Mouse (Mus musculus) midbrain, embryonic 13.5 days (tissue): ENCODE results near the gene Psmd4. TPM values are rescaled to one million over a fixed set of nuclear protein-coding genes. Genes with fewer than 3 reads are reported as not detected.
"Not testable (repeated sequence)": the region's sequence is repeated elsewhere in the genome, so short reads cannot be mapped to it uniquely, and the experiment has no call there.

Experiments used
- ATAC-seq: fragments of 200-750 bp; cut with Nextera tagmentation; 2 replicates; pipeline ENCODE4 v1.8.0; 2017; ENCODE audit warnings: mild to moderate bottlenecking, moderate TSS enrichment, moderate library complexity
- H3K27ac ChIP-seq: fragments of 300-500 bp; sonication (generic); 2 replicates; pipeline ENCODE4 v1.5.1; 2015; ENCODE audit warnings: inconsistent platforms, mild to moderate bottlenecking, moderate library complexity
- H3K27me3 ChIP-seq: fragments of 300-500 bp; sonication (generic); 2 replicates; pipeline ENCODE4 v1.6.1; 2015; ENCODE audit warnings: mild to moderate bottlenecking, inconsistent platforms
- H3K36me3 ChIP-seq: fragments of 300-500 bp; sonication (generic); 2 replicates; pipeline ENCODE4 v1.6.1; 2015; ENCODE audit warnings: mild to moderate bottlenecking, inconsistent platforms
- H3K4me1 ChIP-seq: fragments of 300-500 bp; sonication (generic); replicated peaks from 2 replicates; pipeline ENCODE4 v1.6.1; 2015; ENCODE audit warnings: inconsistent platforms
- H3K4me2 ChIP-seq: fragments of 300-500 bp; sonication (generic); replicated peaks from 2 replicates; pipeline ENCODE4 v1.6.1; 2015; ENCODE audit warnings: moderate library complexity, mild to moderate bottlenecking, inconsistent platforms
- H3K4me3 ChIP-seq: fragments of 300-500 bp; sonication (generic); replicated peaks from 2 replicates; pipeline ENCODE4 v1.5.1; 2015; ENCODE audit warnings: mild to moderate bottlenecking, inconsistent platforms
- H3K9ac ChIP-seq: fragments of 300-500 bp; sonication (generic); replicated peaks from 2 replicates; pipeline ENCODE4 v1.6.1; 2015; ENCODE audit warnings: mild to moderate bottlenecking, inconsistent platforms
- H3K9me3 ChIP-seq: fragments of 300-500 bp; sonication (generic); 2 replicates; pipeline ENCODE4 v1.6.1; 2016; ENCODE audit warnings: mild to moderate bottlenecking, inconsistent platforms
- WGBS: fragments of 180-500 bp; shearing (Covaris S2); methylation state at CpG from one replicate; pipeline ENCODE4 v1.1.7; 2015; 5-methylcytosine and 5-hydroxymethylcytosine counted together
- polyA plus RNA-seq: library from polyadenylated mRNA; unstranded; fragments of >200 nt; fragmentation: Nextera tagmentation; extraction: Ambion mirVana; gene quantifications from 2 replicates; pipeline ENCODE4 v1.2.1, GENCODE M21; 2015

Psmd4 gene
- polyA plus RNA-seq, 1 experiment from 2014 or later, result 295 TPM

- H3K36me3 ChIP-seq, result no peaks in the 10 kb centered on the region
- H3K27me3 ChIP-seq, result no peaks in the 10 kb centered on the region
- no peaks in the 10 kb centered on the region for H3K9me3 ChIP-seq
- 78% methylated on average over 3 of the region's 3 CpGs for WGBS
- H3K4me2 ChIP-seq, result no peak overlapping the region
- no peak overlapping the region for H3K27ac ChIP-seq
- no peak for ATAC-seq
- 0 out of 2 replicates have a peak overlapping the region, but pooled peaks have one; percentile 19 for H3K9ac ChIP-seq
- no peak overlapping the region for H3K4me3 ChIP-seq
- H3K4me1 ChIP-seq, result peaks cover under 1% of the 10 kb centered on the region
These were observed 5.5 kb upstream of the Psmd4 start for GRCm38 (mm10) chr3:95047914-95048313.

GRCm38 (mm10) chr3:95046462-95047057, 4.1 kb upstream of the Psmd4 start:
- Histone ChIP-seq H3K27ac (no peak overlapping the region), H3K9ac (no peak overlapping the region), H3K9me3 (no peaks in the 10 kb centered on the region), H3K27me3 (no peaks in the 10 kb centered on the region), H3K4me2 (no peak overlapping the region), H3K4me3 (no peak overlapping the region), H3K36me3 (no peaks in the 10 kb centered on the region), H3K4me1 (peaks cover 6% of the 10 kb centered on the region)
- no peak for ATAC-seq
- 93% methylated on average over 11 of the region's 11 CpGs for WGBS

GRCm38 (mm10) chr3:95043251-95043650, 837 bp upstream of the Psmd4 start:
- no peak for ATAC-seq
- H3K9ac ChIP-seq, result no peak overlapping the region
- no peak overlapping the region for H3K27ac ChIP-seq
- no peak overlapping the region for H3K4me2 ChIP-seq
- no peak overlapping the region for H3K4me3 ChIP-seq
- peaks cover 6% of the 10 kb centered on the region for H3K36me3 ChIP-seq
- WGBS, result 76% methylated on average over 6 of the region's 6 CpGs
- peaks cover 11% of the 10 kb centered on the region for H3K4me1 ChIP-seq
- H3K27me3 ChIP-seq, result no peaks in the 10 kb centered on the region
- no peaks in the 10 kb centered on the region for H3K9me3 ChIP-seq

- peaks cover 11% of the 10 kb centered on the region for H3K4me1 ChIP-seq
- H3K9me3 ChIP-seq, result no peaks in the 10 kb centered on the region
- H3K4me3 ChIP-seq, result peak overlapping the region; percentile 78
- peak; percentile 72 for ATAC-seq
- peaks cover 10% of the 10 kb centered on the region for H3K36me3 ChIP-seq
- 33% methylated on average over 7 of the region's 7 CpGs for WGBS
- peak overlapping the region; percentile 52 for H3K4me2 ChIP-seq
- H3K9ac ChIP-seq, result no peak overlapping the region
- H3K27me3 ChIP-seq, result no peaks in the 10 kb centered on the region
- peak overlapping the region; percentile 61 for H3K27ac ChIP-seq
These were observed 420 bp upstream of the Psmd4 start for GRCm38 (mm10) chr3:95042838-95043229.

GRCm38 (mm10) chr3:95041625-95042024, 789 bp downstream of the Psmd4 start:
- Histone ChIP-seq H3K9ac (peak overlapping the region; percentile 83), H3K4me3 (peak overlapping the region; percentile 78), H3K4me2 (peak overlapping the region; percentile 78), H3K27ac (no peak overlapping the region), H3K36me3 (peaks cover 18% of the 10 kb centered on the region), H3K9me3 (no peaks in the 10 kb centered on the region), H3K27me3 (no peaks in the 10 kb centered on the region), H3K4me1 (peaks cover 11% of the 10 kb centered on the region)
- ATAC-seq, result no peak
- 14% methylated on average over 3 of the region's 3 CpGs for WGBS

- Histone ChIP-seq H3K4me1 (peaks cover 6% of the 10 kb centered on the region), H3K9ac (no peak overlapping the region), H3K27ac (no peak overlapping the region), H3K4me2 (no peak overlapping the region), H3K4me3 (no peak overlapping the region), H3K36me3 (peaks cover 53% of the 10 kb centered on the region), H3K9me3 (no peaks in the 10 kb centered on the region), H3K27me3 (no peaks in the 10 kb centered on the region)
- 73% methylated on average over 3 of the region's 3 CpGs for WGBS
- no peak for ATAC-seq
These were observed 12.5 kb downstream of the Psmd4 start for GRCm38 (mm10) chr3:95029953-95030352.

GRCm38 (mm10) chr3:95029291-95029827, 13.1 kb downstream of the Psmd4 start:
- peaks cover 11% of the 10 kb centered on the region for H3K4me1 ChIP-seq
- WGBS, result 79% methylated on average over 3 of the region's 3 CpGs
- not testable (repeated sequence) for ATAC-seq

GRCm38 (mm10) chr3:95028603-95029002, 13.8 kb downstream of the Psmd4 start:
- WGBS, result 94% methylated on average over 3 of the region's 3 CpGs

More at GRCm38 (mm10) chr3:95029291-95029827, 13.1 kb downstream of the Psmd4 start:
- not testable (repeated sequence) for H3K9me3 ChIP-seq, H3K27ac ChIP-seq, H3K4me3 ChIP-seq, H3K9ac ChIP-seq, H3K27me3 ChIP-seq, H3K4me2 ChIP-seq
- peaks cover 47% of the 10 kb centered on the region for H3K36me3 ChIP-seq

GRCm38 (mm10) chr3:95027701-95028100, 14.7 kb downstream of the Psmd4 start:
- 66% methylated on average over 5 of the region's 5 CpGs for WGBS

More at GRCm38 (mm10) chr3:95028603-95029002, 13.8 kb downstream of the Psmd4 start:
- no peak overlapping the region for H3K4me2 ChIP-seq
- no peaks in the 10 kb centered on the region for H3K27me3 ChIP-seq
- ATAC-seq, result no peak
- H3K4me1 ChIP-seq, result peaks cover 12% of the 10 kb centered on the region
- no peaks in the 10 kb centered on the region for H3K9me3 ChIP-seq
- H3K9ac ChIP-seq, result no peak overlapping the region
- H3K36me3 ChIP-seq, result peaks cover 40% of the 10 kb centered on the region
- no peak overlapping the region for H3K4me3 ChIP-seq
- H3K27ac ChIP-seq, result no peak overlapping the region

GRCm38 (mm10) chr3:95027057-95027645, 15.3 kb downstream of the Psmd4 start:
- no peak overlapping the region for H3K9ac ChIP-seq
- H3K36me3 ChIP-seq, result peaks cover 25% of the 10 kb centered on the region
- no peak overlapping the region for H3K4me2 ChIP-seq
- H3K27me3 ChIP-seq, result no peaks in the 10 kb centered on the region
- no peaks in the 10 kb centered on the region for H3K9me3 ChIP-seq
- peaks cover 12% of the 10 kb centered on the region for H3K4me1 ChIP-seq
- no peak overlapping the region for H3K4me3 ChIP-seq
- WGBS, result 61% methylated on average over 5 of the region's 5 CpGs
- no peak for ATAC-seq
- no peak overlapping the region for H3K27ac ChIP-seq

More at GRCm38 (mm10) chr3:95027701-95028100, 14.7 kb downstream of the Psmd4 start:
- Histone ChIP-seq H3K9me3 (no peaks in the 10 kb centered on the region), H3K4me1 (peaks cover 12% of the 10 kb centered on the region), H3K27ac (no peak overlapping the region), H3K36me3 (peaks cover 31% of the 10 kb centered on the region), H3K4me2 (no peak overlapping the region), H3K27me3 (no peaks in the 10 kb centered on the region), H3K9ac (no peak overlapping the region), H3K4me3 (no peak overlapping the region)
- ATAC-seq, result no peak

- Histone ChIP-seq H3K4me3 (no peak overlapping the region), H3K36me3 (peaks cover 6% of the 10 kb centered on the region), H3K4me1 (peaks cover 12% of the 10 kb centered on the region), H3K27ac (no peak overlapping the region), H3K27me3 (no peaks in the 10 kb centered on the region), H3K4me2 (no peak overlapping the region), H3K9ac (no peak overlapping the region), H3K9me3 (no peaks in the 10 kb centered on the region)
- no peak for ATAC-seq
- WGBS, result 54% methylated on average over 5 of the region's 5 CpGs
These were observed 17.2 kb downstream of the Psmd4 start for GRCm38 (mm10) chr3:95025202-95025601.

GRCm38 (mm10) chr3:95024551-95024950, 17.9 kb downstream of the Psmd4 start:
- Histone ChIP-seq H3K4me2 (no peak overlapping the region), H3K27ac (no peak overlapping the region), H3K9ac (peak overlapping the region; percentile 1; the same call in 1 of the 2 replicates), H3K4me3 (no peak overlapping the region), H3K4me1 (peaks cover 12% of the 10 kb centered on the region), H3K9me3 (no peaks in the 10 kb centered on the region), H3K27me3 (no peaks in the 10 kb centered on the region), H3K36me3 (peaks cover 3% of the 10 kb centered on the region; the same call in 1 of the 2 replicates)
- ATAC-seq, result no peak
- WGBS, result 29% methylated on average over 11 of the region's 11 CpGs
